7 mouse cellular contexts compared by ENCODE assay signal in the genomic region with DNA sequence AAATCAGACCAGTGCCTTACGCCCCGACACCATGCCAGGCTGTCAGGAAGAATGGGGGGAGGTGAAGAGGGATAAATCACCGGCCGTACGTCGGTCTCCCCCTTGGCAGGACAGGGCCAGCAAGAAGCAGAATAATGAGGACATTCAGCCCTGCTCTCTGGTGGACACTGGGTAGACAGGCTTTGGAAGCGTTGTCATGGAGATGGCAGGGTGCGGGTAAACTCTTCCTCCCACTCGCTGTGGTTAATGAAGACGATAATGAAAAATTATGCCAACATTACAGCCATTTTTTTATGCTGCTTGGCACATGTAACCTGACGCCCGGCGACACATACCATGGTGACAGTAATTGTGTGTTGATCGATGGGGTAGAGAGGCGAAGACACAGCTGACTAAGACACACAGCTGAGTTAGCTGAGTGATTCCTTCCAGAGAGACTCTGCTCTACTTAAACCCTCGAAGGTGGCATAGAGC.
DNase-seq lines count a peak whose midpoint lies in the region; ATAC-seq lines count a peak whose summit lies in the region.

No protein-coding gene starts in this region.

- peak; percentile 63 for ATAC-seq in cerebellum, adult (ENCODE audit: insufficient number of reproducible peaks, low FRiP score, low TSS enrichment)
- peak; percentile 92 for ATAC-seq in forebrain, embryonic 15.5 days (replicated peaks)
- ATAC-seq in liver, embryonic 12.5 days: no peak

- H3K9me3 ChIP-seq in forebrain, embryonic 15.5 days: no peaks in the 10 kb centered on the region
- no peaks in the 10 kb centered on the region for H3K9me3 ChIP-seq in midbrain, embryonic 10.5 days (replicated peaks)
- no peaks in the 10 kb centered on the region for H3K9me3 ChIP-seq in liver, embryonic 12.5 days (replicated peaks)

- H3K27me3 ChIP-seq in forebrain, embryonic 15.5 days: peaks cover 12% of the 10 kb centered on the region; the same call in 1 of the 2 replicates
- peaks cover 35% of the 10 kb centered on the region for H3K27me3 ChIP-seq in midbrain, embryonic 10.5 days (ENCODE audit: low read depth, poor library complexity, severe bottlenecking)
- H3K27me3 ChIP-seq in liver, embryonic 12.5 days (replicated peaks): no peaks in the 10 kb centered on the region; the same call in 1 of the 2 replicates

- no peaks in the 10 kb centered on the region for H3K36me3 ChIP-seq in forebrain, embryonic 15.5 days
- H3K36me3 ChIP-seq in midbrain, embryonic 10.5 days: no peaks in the 10 kb centered on the region
- no peaks in the 10 kb centered on the region for H3K36me3 ChIP-seq in liver, embryonic 12.5 days

- DNase-seq in adrenal gland, postnatal 10 days: peak; percentile 25
- DNase-seq in left cerebral cortex, adult 11 months (ENCODE audit: low spot score): peak; percentile 55
- peak; percentile 75 for DNase-seq in midbrain, embryonic 10.5 days (ENCODE audit: low spot score)
- peak; percentile 8 for DNase-seq in yolk sac, embryonic 10.5 days (ENCODE audit: low spot score)

- peaks cover 19% of the 10 kb centered on the region for H3K4me1 ChIP-seq in forebrain, embryonic 15.5 days
- H3K4me1 ChIP-seq in midbrain, embryonic 10.5 days: peaks cover 30% of the 10 kb centered on the region
- no peaks in the 10 kb centered on the region for H3K4me1 ChIP-seq in liver, embryonic 12.5 days

- under 1% methylated on average over 16 of the region's 16 CpGs for WGBS in forebrain, embryonic 15.5 days
- 23% methylated on average over 16 of the region's 16 CpGs for WGBS in midbrain, embryonic 10.5 days
- WGBS in liver, embryonic 12.5 days (ENCODE audit: insufficient replicate concordance): 56% methylated on average over 16 of the region's 16 CpGs

- H3K4me2 ChIP-seq in forebrain, embryonic 15.5 days (replicated peaks): peak overlapping the region; percentile 36
- no peak overlapping the region for H3K4me2 ChIP-seq in liver, embryonic 12.5 days

- H3K9ac ChIP-seq in forebrain, embryonic 15.5 days (replicated peaks): no peak overlapping the region
- no peak overlapping the region for H3K9ac ChIP-seq in liver, embryonic 12.5 days

- H3K27ac ChIP-seq in forebrain, embryonic 15.5 days (replicated peaks): peak overlapping the region; percentile 50
- H3K27ac ChIP-seq in midbrain, embryonic 10.5 days (replicated peaks): peak overlapping the region; percentile 78
- H3K27ac ChIP-seq in liver, embryonic 12.5 days: no peak overlapping the region

- no peak overlapping the region for H3K4me3 ChIP-seq in forebrain, embryonic 15.5 days
- H3K4me3 ChIP-seq in midbrain, embryonic 10.5 days: peak overlapping the region; percentile 43
- no peak overlapping the region for H3K4me3 ChIP-seq in liver, embryonic 12.5 days

Comparison
In these comparisons a context has a peak if more than half of its experiments do, and no peak if none do; other contexts are left out.
1. DNase-seq: peak in every context shown above with its lines; median percentile 75 in midbrain, embryonic 10.5 days; 55 in left cerebral cortex, adult 11 months; 25 in adrenal gland, postnatal 10 days; 8 in yolk sac, embryonic 10.5 days.